Mouse (Mus musculus): ENCODE data around the gene Emc7. TPM values are rescaled to one million over a fixed set of nuclear protein-coding genes. Genes with fewer than 3 reads are reported as not detected.

The Emc7 gene
- polyA plus RNA-seq, 1 experiment: 8.9 TPM

DNA sequence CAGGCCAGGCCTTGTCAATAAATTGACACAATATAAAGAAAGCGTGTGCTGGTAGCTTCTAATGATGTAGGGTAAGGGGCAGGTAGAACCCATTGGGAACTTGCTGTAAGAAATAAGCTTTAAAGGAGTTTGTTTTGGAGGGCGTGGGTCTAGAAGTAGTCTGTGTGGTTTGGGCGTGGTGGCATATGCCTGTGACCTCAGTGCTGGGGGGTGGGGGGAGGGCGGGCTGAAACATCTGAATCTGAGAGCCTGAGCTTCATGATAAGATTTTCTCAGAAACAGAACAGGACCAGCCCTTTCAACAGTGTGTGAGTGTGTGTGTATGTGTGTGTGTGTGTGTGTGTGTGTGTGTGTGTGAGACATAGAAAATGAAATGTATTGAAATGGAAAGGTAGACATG, 55.3 kb downstream of the Emc7 start:
- DNase-seq: no peak
- WGBS: 51% methylated on average over 4 of the region's 4 CpGs
- no peak for TF ChIP-seq CTCF (IDR thresholded peaks at IDR 0.05; ENCODE audit: insufficient read depth, low read length)
- TF ChIP-seq POLR2A (IDR thresholded peaks at IDR 0.05; ENCODE audit: borderline replicate concordance, extremely low read depth, low read depth, low read length): no peak
- Histone ChIP-seq H3K4me3 (replicated peaks; ENCODE audit: extremely low read depth, low read depth, low read length) (no peak overlapping the region), H3K4me1 (ENCODE audit: control insufficient read depth, insufficient read depth, low read length) (no peaks in the 10 kb centered on the region; the same call in 1 of the 2 replicates)

DNA sequence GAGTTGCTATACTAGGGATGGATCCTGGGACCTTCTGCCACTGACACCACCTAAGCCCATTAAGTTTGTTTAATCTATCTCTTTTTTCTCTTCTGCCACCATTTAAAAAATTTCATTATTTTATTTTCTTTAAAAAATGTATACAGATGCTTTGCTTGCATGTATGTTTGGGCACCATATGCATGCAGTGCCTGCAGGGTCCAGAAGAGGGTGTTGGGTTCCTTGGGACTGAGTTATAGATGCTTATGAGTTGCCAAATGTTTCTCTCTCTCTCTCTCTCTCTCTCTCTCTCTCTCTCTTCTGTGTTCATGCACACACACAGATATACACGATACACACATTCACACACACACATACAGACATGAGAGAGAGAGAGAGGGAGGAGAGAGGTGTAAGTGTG, 58.2 kb downstream of the Emc7 start:
- Histone ChIP-seq H3K4me1 (ENCODE audit: control insufficient read depth, insufficient read depth, low read length) (no peaks in the 10 kb centered on the region; the same call in 1 of the 2 replicates), H3K4me3 (replicated peaks; ENCODE audit: extremely low read depth, low read depth, low read length) (no peak overlapping the region)
- WGBS: 91% methylated on average over 1 of the region's 1 CpGs
- DNase-seq: no peak
- TF ChIP-seq POLR2A (IDR thresholded peaks at IDR 0.05; ENCODE audit: borderline replicate concordance, extremely low read depth, low read depth, low read length): no peak
- no peak for TF ChIP-seq CTCF (IDR thresholded peaks at IDR 0.05; ENCODE audit: insufficient read depth, low read length)

DNA sequence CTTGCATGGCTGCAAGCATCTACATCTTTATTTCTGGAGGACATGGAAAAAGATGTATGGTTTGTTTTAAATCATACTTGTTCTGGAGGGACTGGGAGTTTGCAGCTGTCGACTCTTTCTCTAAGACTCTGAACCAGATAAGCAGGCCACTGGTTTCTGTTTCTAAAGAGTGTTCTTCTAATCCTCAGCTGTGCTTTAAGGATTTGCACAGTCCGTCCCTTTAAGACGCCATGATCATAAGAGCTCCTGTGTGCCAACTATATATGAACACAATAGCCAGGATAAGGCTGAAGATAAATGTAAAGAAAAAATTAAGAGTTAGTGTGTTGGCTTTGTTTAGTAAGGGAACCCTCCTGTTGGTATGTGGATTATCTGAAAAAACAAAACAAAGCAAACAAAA, 61.9 kb downstream of the Emc7 start:
- H3K4me3 ChIP-seq (replicated peaks; ENCODE audit: extremely low read depth, low read depth, low read length): no peak overlapping the region
- WGBS: 81% methylated on average over 3 of the region's 3 CpGs
- no peak for DNase-seq
- H3K4me1 ChIP-seq (ENCODE audit: control insufficient read depth, insufficient read depth, low read length): no peaks in the 10 kb centered on the region
- no peak for TF ChIP-seq POLR2A (IDR thresholded peaks at IDR 0.05; ENCODE audit: borderline replicate concordance, extremely low read depth, low read depth, low read length)

DNA sequence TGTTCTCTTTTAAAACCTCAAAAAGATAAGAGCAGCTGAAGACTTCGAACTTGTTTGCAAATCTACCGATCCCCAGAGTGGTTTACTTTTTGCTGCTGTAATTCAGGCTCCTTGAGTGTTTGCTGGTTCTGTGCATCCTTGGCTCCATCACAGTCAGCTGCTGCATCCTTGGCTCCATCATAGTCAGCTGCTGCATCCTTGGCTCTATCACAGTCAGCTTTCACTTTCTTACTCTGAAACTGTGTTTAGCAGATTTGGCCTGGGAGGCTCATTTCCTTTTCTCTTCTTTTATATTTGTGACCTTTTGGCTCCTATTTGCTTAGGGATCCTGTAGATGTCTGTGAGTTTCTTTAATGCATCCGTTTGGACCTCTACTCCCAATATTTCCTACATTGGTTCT, 62.4 kb downstream of the Emc7 start:
- TF ChIP-seq POLR2A (IDR thresholded peaks at IDR 0.05; ENCODE audit: borderline replicate concordance, extremely low read depth, low read depth, low read length) (no peak), CTCF (IDR thresholded peaks at IDR 0.05; ENCODE audit: insufficient read depth, low read length) (no peak)
- DNase-seq: no peak
- Histone ChIP-seq H3K4me1 (ENCODE audit: control insufficient read depth, insufficient read depth, low read length) (no peaks in the 10 kb centered on the region), H3K4me3 (replicated peaks; ENCODE audit: extremely low read depth, low read depth, low read length) (no peak overlapping the region)
- WGBS: 79% methylated on average over 3 of the region's 3 CpGs

DNA sequence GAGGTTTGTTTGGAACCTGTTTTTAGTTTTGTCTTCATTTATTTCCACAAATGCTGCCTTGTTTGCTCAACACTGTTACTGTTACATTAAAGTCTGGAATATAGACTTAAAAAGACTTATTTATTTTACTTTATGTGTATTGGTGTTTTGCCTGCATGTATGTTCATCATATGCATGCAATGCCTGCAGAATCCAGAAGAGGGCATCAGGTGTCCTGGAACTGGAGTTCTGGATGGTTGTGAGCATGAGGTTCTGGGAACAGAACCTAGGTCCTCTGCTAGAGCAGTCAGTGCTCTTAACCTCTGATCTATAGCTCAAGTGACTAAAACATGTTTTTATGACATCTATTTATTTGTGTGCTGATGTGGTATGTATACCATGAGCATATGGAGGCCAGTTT, 63.7 kb downstream of the Emc7 start:
- TF ChIP-seq POLR2A (IDR thresholded peaks at IDR 0.05; ENCODE audit: borderline replicate concordance, extremely low read depth, low read depth, low read length) (no peak), CTCF (IDR thresholded peaks at IDR 0.05; ENCODE audit: insufficient read depth, low read length) (no peak)
- DNase-seq: no peak

DNA sequence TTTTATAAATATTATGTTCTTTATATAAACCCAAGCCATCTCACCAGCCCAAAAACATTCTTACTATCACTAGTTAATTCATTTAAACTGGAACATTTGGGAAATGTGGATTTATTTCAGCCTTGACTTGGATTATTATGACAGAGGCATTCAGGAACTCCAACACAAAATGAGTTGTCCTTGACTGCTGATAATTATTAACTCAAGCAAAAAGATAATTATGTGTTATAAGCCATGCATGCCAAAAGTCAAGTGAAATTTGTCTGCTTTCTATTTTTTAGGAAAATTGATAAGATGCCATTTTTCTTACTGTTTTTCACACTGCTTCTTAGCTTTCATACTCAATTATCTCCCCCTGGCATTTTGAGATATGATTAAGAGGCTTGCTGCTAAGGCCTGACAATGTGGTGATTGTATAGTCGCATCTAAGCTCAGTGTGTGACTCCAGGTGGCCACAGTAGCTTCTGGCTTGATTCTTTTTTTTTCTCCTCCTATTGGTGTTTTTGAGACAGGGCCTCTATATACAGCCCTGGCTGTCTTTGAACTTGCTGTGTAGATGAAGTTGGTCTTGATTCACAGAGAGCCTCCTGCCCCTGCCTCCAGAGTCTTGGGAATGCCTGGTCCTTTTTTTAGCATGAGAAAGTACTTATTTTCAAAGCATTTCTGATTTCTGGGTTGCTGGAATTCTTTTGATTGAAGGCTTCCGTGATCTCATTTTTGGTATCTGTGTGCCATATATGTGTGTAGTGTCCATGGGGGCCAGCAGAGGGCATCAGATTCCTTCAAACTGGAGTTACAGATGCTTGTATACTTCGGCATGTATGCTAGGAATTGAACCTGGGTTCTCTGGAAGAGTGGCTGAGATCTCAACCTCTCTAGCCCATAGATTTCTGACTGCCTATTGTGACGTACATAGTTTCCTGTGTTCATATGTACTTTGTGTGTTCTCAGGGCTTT, 66.0 kb downstream of the Emc7 start:
- DNase-seq: no peak
- Histone ChIP-seq H3K4me3 (replicated peaks; ENCODE audit: extremely low read depth, low read depth, low read length) (no peak overlapping the region), H3K4me1 (ENCODE audit: control insufficient read depth, insufficient read depth, low read length) (no peaks in the 10 kb centered on the region)
- WGBS: 83% methylated on average over 4 of the region's 4 CpGs
- TF ChIP-seq CTCF (IDR thresholded peaks at IDR 0.05; ENCODE audit: insufficient read depth, low read length) (no peak), POLR2A (IDR thresholded peaks at IDR 0.05; ENCODE audit: borderline replicate concordance, extremely low read depth, low read depth, low read length) (no peak)

More for the DNA sequence above, 63.7 kb downstream of the Emc7 start:
- H3K4me3 ChIP-seq (replicated peaks; ENCODE audit: extremely low read depth, low read depth, low read length): no peak overlapping the region
- H3K4me1 ChIP-seq (ENCODE audit: control insufficient read depth, insufficient read depth, low read length): no peaks in the 10 kb centered on the region

Other genes with a start within 250 kb of the Emc7 start
- gene Lpcat4, start 215.5 kb upstream of the Emc7 start, polyA plus RNA-seq (2012; rRNA removed): 48.6 and 50.9 TPM in 2 replicates
- gene Nutm1, start 195.7 kb upstream of the Emc7 start, polyA plus RNA-seq (2012; rRNA removed): not detected in 2 replicates
- gene Nop10, start 193.1 kb upstream of the Emc7 start, polyA plus RNA-seq (2012; rRNA removed): 40.3 and 50.4 TPM in 2 replicates
- 34.7 and 49.1 TPM in 2 replicates for gene Slc12a6, start 189.2 kb upstream of the Emc7 start, polyA plus RNA-seq (2012; rRNA removed)
- not detected in 2 replicates for gene Gm21985, start 188.7 kb upstream of the Emc7 start, polyA plus RNA-seq (2012; rRNA removed)
- gene Emc4, start 87.0 kb upstream of the Emc7 start, polyA plus RNA-seq (2012; rRNA removed): 76.8 and 95.5 TPM in 2 replicates
- gene Katnbl1, start 75.8 kb upstream of the Emc7 start, polyA plus RNA-seq (2012; rRNA removed): 1.2 and 2.3 TPM in 2 replicates
- not detected in 2 replicates for gene Chrm5, start 25.8 kb downstream of the Emc7 start, polyA plus RNA-seq (2012; rRNA removed)
- 2.3 and 2.5 TPM in 2 replicates for gene Aven, start 38.0 kb downstream of the Emc7 start, polyA plus RNA-seq (2012; rRNA removed)

Data from lung, adult 2 months (tissue).